Mouse (Mus musculus): Measurements from ENCODE around the gene Nrg3. TPM values are rescaled to one million over a fixed set of nuclear protein-coding genes. Genes with fewer than 3 reads are reported as not detected.
A peak's percentile ranks its signal among the peaks of the same experiment; 100 is the strongest.

The Nrg3 gene
- polyA plus RNA-seq, 1 experiment from 2014 or later: 17.0 TPM

DNA sequence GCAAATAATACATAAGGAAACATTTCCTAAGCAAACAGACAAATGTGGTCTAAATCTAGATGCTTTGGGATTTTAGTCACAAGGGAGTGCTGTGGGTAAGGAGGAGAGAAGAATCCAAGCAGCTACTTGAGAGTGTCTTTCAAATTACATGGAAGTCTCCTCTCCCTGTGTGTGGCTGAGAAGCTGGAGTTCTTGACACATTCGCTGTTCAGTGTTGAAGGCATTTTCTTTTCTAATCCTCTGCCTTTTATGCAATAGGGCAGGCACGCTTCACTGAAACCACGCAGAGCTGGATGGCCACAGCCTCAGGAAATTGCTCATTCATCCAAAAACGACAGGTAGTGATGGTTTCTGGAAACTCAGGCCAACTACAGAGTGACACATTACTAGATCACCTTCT lies 769.0 kb downstream of the Nrg3 start:
- H3K4me2 ChIP-seq: no peak overlapping the region
- H3K9ac ChIP-seq (replicated peaks): no peak overlapping the region
- no peak for ATAC-seq (ENCODE audit: low FRiP score)
- no peaks in the 10 kb centered on the region for H3K4me1 ChIP-seq
- no peaks in the 10 kb centered on the region for H3K9me3 ChIP-seq (replicated peaks)
- H3K4me3 ChIP-seq (replicated peaks): no peak overlapping the region
- no peaks in the 10 kb centered on the region for H3K27me3 ChIP-seq (replicated peaks)
- WGBS: 48% methylated on average over 4 of the region's 4 CpGs
- no peak overlapping the region for H3K27ac ChIP-seq (replicated peaks)
- H3K36me3 ChIP-seq: no peaks in the 10 kb centered on the region

DNA sequence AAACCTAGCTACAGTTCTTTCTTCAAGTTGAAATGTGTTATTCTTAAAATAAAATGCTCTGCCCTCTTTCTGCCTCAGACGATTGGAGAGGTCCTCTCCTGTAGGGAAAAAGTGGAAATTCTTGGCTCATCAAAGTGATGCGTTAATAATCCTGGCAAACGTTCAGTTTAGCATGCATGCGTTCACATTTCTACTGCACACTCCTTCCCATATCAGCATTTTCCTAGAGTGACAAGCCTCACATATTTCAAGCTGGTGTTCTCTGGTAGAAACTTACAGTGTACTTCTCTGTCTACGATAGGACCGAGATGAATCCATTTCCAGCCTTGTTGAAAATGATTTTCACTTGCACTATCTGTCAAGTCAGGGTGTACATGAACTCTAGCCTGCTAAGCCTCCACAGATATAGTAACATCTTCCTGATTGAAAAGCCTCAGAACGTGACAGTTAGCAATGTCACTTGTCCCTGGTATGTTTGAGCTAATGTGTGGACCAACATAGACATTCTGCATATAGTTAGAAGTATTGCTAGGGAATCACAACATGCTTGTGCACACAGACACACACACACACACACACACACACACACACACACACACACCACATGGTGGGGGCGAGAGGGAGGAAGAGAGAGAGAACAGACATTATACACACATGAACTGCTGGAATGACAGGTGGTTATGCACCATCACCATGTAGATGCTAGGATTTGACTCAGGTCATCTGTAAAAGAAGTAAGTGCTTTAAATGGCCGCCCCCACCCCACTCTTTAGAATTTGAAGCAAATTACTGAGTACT lies 770.1 kb downstream of the Nrg3 start:
- Histone ChIP-seq H3K4me3 (replicated peaks) (no peak overlapping the region), H3K9me3 (replicated peaks) (no peaks in the 10 kb centered on the region), H3K4me2 (no peak overlapping the region), H3K9ac (replicated peaks) (no peak overlapping the region), H3K27me3 (replicated peaks) (no peaks in the 10 kb centered on the region), H3K27ac (replicated peaks) (no peak overlapping the region), H3K4me1 (no peaks in the 10 kb centered on the region), H3K36me3 (no peaks in the 10 kb centered on the region)
- no peak for ATAC-seq (ENCODE audit: low FRiP score)
- WGBS: 78% methylated on average over 9 of the region's 9 CpGs

DNA sequence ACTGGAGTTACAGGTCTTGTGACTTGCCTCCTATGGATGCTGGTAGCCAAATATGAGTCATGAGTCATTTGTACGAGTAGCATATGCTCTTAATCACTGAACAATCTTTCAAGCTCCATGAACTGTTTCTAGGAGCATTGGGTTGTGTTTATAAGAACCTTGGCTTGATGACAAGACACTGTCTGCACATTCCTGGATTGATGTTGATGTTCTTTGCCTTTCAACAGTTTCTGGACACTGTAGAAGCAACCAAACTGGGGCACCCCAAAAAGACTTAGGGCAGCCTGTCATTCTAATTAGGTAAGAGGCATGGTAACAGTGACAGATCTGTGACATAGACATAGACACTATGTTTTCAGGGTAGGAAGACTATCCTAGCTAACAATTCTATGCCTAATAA lies 771.5 kb downstream of the Nrg3 start:
- WGBS: 72% methylated on average over 1 of the region's 1 CpGs
- Histone ChIP-seq H3K9me3 (replicated peaks) (no peaks in the 10 kb centered on the region), H3K36me3 (no peaks in the 10 kb centered on the region), H3K4me2 (no peak overlapping the region), H3K4me1 (no peaks in the 10 kb centered on the region), H3K9ac (replicated peaks) (no peak overlapping the region), H3K27me3 (replicated peaks) (no peaks in the 10 kb centered on the region), H3K4me3 (replicated peaks) (no peak overlapping the region), H3K27ac (replicated peaks) (no peak overlapping the region)
- ATAC-seq (ENCODE audit: low FRiP score): no peak

DNA sequence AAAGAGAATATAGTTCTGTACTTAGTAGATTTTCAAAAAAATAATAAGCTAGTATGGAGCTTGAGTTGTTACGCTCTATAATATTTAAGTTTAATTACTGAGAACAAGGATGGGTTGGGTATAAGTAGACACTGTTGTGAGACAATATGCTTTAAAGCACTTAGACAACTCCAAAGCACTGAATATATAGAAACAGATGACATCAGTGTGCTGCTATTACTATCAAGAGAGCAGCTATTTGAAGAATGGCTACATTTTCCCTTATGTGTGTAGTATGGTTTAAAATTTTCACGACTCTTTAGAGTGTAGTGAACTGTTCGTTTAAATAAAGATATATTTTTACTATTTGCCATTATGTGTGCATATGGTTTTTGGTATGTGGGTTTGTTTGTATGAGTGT lies 771.9 kb downstream of the Nrg3 start:
- no peaks in the 10 kb centered on the region for H3K9me3 ChIP-seq (replicated peaks)
- H3K4me3 ChIP-seq (replicated peaks): no peak overlapping the region
- H3K27me3 ChIP-seq (replicated peaks): no peaks in the 10 kb centered on the region
- H3K27ac ChIP-seq (replicated peaks): no peak overlapping the region
- H3K9ac ChIP-seq (replicated peaks): no peak overlapping the region
- no peaks in the 10 kb centered on the region for H3K4me1 ChIP-seq
- WGBS: 87% methylated on average over 3 of the region's 3 CpGs
- no peaks in the 10 kb centered on the region for H3K36me3 ChIP-seq
- no peak overlapping the region for H3K4me2 ChIP-seq
- ATAC-seq (ENCODE audit: low FRiP score): no peak

DNA sequence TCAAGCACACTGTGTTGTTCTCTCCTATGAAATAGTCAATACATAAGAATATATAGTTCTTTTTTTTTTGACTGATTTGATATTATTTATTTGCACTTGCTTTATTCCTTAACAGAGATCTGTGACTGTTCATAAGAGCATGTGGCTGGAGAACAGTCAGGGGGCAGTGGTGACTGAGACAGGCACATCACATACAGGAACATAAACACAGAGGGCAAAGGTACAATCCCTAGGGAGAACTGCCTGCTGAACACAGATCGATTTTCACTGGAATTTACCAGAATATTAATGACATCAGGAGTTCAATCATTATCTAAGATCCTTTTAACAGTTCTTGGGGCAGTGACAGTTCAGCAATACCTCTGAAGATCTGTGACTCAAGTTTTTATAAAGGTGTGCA lies 812.9 kb downstream of the Nrg3 start:
- no peak overlapping the region for H3K9ac ChIP-seq (replicated peaks)
- ATAC-seq (ENCODE audit: low FRiP score): no peak
- no peak overlapping the region for H3K27ac ChIP-seq (replicated peaks)
- no peak overlapping the region for H3K4me3 ChIP-seq (replicated peaks)
- 80% methylated on average over 1 of the region's 1 CpGs for WGBS
- no peaks in the 10 kb centered on the region for H3K36me3 ChIP-seq
- no peaks in the 10 kb centered on the region for H3K27me3 ChIP-seq (replicated peaks)
- H3K4me2 ChIP-seq: no peak overlapping the region
- H3K9me3 ChIP-seq (replicated peaks): no peaks in the 10 kb centered on the region
- H3K4me1 ChIP-seq: no peaks in the 10 kb centered on the region

DNA sequence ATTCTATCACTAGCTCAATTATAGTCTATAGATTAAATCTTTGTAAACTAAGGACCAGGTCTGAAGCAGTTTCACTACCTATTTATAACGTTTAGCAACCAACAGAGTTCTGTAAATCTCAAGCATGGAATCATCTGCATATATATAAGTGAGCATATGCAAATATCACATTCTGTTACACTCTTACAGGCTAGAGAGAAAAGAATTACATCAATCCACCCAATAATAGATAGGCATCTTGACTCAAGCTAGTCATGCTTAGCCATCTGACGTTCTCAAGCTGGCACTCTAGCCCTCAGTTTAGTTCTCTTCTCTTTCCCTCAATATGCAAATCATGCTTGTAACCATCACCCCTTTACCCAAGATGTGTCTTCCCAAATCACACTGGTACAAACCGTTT lies 835.8 kb downstream of the Nrg3 start:
- no peak overlapping the region for H3K27ac ChIP-seq (replicated peaks)
- H3K9ac ChIP-seq (replicated peaks): no peak overlapping the region
- no peaks in the 10 kb centered on the region for H3K4me1 ChIP-seq
- no peak overlapping the region for H3K4me3 ChIP-seq (replicated peaks)
- ATAC-seq (ENCODE audit: low FRiP score): no peak
- no peaks in the 10 kb centered on the region for H3K27me3 ChIP-seq (replicated peaks)
- H3K9me3 ChIP-seq (replicated peaks): no peaks in the 10 kb centered on the region
- no peaks in the 10 kb centered on the region for H3K36me3 ChIP-seq
- H3K4me2 ChIP-seq: no peak overlapping the region
- 85% methylated on average over 3 of the region's 3 CpGs for WGBS

DNA sequence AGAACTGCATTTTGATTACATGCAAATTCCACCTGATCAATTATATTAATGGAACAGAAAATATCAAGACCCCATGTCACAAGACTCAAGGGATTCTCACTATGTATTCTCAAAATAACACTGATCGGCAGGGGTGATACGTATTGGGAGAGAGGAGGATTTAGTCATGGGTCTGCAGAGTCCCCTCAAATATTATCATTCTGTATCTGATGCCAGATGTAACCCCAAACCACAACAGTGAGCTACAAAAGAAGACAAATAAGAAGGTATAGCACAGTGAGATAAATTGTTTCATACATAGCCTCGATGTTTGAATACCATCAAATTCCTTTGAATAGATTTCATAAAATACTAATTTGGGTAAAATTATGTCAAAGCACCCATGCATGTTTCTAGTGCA lies 842.8 kb downstream of the Nrg3 start:
- H3K27me3 ChIP-seq (replicated peaks): no peaks in the 10 kb centered on the region
- H3K9me3 ChIP-seq (replicated peaks): no peaks in the 10 kb centered on the region
- no peak overlapping the region for H3K4me2 ChIP-seq
- ATAC-seq (ENCODE audit: low FRiP score): no peak
- H3K36me3 ChIP-seq: no peaks in the 10 kb centered on the region
- H3K27ac ChIP-seq (replicated peaks): no peak overlapping the region
- H3K9ac ChIP-seq (replicated peaks): no peak overlapping the region
- no peak overlapping the region for H3K4me3 ChIP-seq (replicated peaks)
- H3K4me1 ChIP-seq: 0 out of 2 replicates have a peak, but pooled peaks cover 3% of the 10 kb centered on the region
- 79% methylated on average over 3 of the region's 3 CpGs for WGBS

DNA sequence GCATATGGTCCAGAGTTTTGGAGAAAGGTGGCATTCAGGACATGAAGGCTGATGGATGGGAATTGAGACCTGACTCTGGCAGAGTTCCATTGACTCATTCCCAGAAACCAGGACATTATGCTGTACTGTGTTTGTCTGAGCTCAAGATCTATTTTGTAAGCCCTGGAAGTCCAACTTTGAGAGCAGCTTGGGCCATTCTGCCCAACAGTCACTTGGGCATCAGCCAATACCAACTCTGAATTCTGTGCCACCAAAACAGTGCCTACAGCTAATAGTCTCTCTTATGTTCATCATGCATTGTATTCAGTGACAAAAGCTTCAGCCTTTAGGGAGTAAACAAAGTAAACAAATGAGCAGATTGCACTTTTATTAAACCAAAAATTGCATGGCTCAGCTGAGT lies 843.2 kb downstream of the Nrg3 start:
- Histone ChIP-seq H3K27me3 (replicated peaks) (no peaks in the 10 kb centered on the region), H3K9ac (replicated peaks) (no peak overlapping the region), H3K4me1 (0 out of 2 replicates have a peak, but pooled peaks cover 3% of the 10 kb centered on the region), H3K4me2 (no peak overlapping the region), H3K9me3 (replicated peaks) (no peaks in the 10 kb centered on the region), H3K4me3 (replicated peaks) (no peak overlapping the region), H3K27ac (replicated peaks) (no peak overlapping the region), H3K36me3 (no peaks in the 10 kb centered on the region)
- ATAC-seq (ENCODE audit: low FRiP score): peak; percentile 50; the same call in 1 of the 2 replicates

DNA sequence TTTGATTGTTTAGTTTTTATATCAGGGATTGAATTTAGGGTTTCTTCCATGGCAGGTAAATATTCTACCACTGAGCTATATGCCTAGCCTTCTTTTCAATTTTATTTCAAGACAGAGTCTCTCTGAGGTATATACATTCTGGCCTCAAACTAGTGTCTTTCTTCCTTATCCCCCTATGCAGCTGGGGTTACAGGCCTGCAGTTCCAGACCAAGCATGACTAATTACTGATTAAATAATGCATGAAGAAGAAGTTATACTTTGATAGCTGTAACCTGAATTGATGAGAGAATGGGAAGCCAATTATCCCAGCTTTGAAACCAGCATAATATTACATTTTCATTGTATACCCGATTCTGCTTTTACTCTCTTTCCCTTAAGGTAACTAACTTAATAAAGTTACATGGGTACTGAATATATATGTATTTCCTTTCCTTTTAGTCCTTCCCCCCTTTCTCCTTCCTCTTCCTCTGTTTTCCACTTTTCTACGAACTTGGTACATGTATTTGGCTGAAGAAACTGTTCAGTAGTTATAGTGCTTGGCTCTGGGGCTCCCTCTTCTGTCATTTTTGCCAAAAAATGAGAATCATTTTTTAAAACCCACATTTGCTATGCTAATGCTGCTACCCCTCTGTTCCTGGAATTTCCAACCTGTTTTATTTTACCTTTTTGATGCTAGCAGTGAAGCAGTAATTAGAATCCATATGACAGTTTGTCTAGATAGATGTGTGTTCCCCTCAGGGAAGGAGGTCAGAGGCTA lies 843.8 kb downstream of the Nrg3 start:
- no peak overlapping the region for H3K4me2 ChIP-seq
- H3K9ac ChIP-seq (replicated peaks): no peak overlapping the region
- ATAC-seq (ENCODE audit: low FRiP score): no peak; the same call in 1 of the 2 replicates
- no peaks in the 10 kb centered on the region for H3K27me3 ChIP-seq (replicated peaks)
- no peaks in the 10 kb centered on the region for H3K36me3 ChIP-seq
- H3K27ac ChIP-seq (replicated peaks): no peak overlapping the region
- no peak overlapping the region for H3K4me3 ChIP-seq (replicated peaks)
- 0 out of 2 replicates have a peak, but pooled peaks cover 3% of the 10 kb centered on the region for H3K4me1 ChIP-seq
- H3K9me3 ChIP-seq (replicated peaks): no peaks in the 10 kb centered on the region
- 69% methylated on average over 2 of the region's 2 CpGs for WGBS

DNA sequence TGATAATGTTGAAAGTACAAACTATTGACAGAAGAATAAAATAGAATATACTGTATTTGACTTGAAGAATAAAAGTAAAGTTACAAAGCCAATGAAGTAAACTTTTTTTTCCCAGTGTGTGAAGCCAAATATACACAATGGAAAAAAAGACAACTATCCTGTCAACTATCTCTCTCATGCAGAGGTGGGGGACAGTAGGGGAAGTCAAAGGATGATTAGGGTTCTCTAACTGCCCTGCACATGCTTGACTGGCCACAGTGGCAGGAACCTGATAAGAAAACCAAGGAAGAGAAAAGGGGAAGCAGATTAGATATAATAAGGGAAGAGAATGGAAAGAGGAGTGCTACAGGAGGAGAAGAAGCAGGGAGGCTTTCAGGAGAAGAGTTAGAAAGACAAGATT lies 855.9 kb downstream of the Nrg3 start:
- H3K4me3 ChIP-seq (replicated peaks): no peak overlapping the region
- H3K9ac ChIP-seq (replicated peaks): no peak overlapping the region
- no peaks in the 10 kb centered on the region for H3K27me3 ChIP-seq (replicated peaks)
- no peak for ATAC-seq (ENCODE audit: low FRiP score)
- no peaks in the 10 kb centered on the region for H3K36me3 ChIP-seq
- no peaks in the 10 kb centered on the region for H3K9me3 ChIP-seq (replicated peaks)
- no peak overlapping the region for H3K27ac ChIP-seq (replicated peaks)
- no peaks in the 10 kb centered on the region for H3K4me1 ChIP-seq
- H3K4me2 ChIP-seq: no peak overlapping the region

DNA sequence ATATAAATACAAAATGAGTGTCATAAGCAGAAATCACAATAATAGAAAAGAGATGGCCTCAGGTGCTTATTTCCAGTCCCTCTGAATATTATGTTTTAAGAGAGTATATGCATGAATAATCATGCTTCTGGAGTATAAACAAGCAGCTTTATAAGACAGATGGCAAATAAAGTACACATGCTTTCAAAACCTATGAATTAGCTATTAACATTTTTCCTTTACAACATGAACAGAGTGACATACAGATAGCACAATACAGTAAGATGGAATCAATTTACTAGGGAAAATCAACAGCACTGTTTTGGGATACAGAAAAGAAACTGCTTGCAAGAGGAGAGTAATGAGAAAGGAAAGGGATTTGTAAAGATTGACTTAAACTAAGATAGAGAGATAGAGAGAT lies 875.2 kb downstream of the Nrg3 start:
- no peak overlapping the region for H3K27ac ChIP-seq (replicated peaks)
- no peak overlapping the region for H3K9ac ChIP-seq (replicated peaks)
- no peaks in the 10 kb centered on the region for H3K4me1 ChIP-seq
- no peak for ATAC-seq (ENCODE audit: low FRiP score)
- no peaks in the 10 kb centered on the region for H3K36me3 ChIP-seq
- H3K9me3 ChIP-seq (replicated peaks): no peaks in the 10 kb centered on the region
- H3K4me3 ChIP-seq (replicated peaks): no peak overlapping the region
- no peaks in the 10 kb centered on the region for H3K27me3 ChIP-seq (replicated peaks)
- H3K4me2 ChIP-seq: no peak overlapping the region

DNA sequence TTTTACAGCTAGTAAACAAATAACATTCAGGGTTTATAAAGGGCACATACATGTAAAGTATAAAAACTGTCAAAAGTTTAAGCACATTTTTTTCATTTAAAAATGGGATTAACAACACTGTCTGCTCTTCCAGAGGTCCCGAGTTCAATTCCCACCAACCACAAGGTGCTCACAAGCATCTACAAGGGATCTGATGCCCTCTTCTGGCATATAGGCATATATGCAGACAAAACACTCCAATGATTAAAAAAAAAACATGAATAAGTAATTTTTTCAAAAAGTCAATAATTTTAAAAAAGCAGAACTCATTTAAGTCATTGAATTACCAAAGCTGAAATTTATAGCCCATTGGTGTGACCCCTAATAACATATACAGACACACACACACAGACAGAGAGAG lies 878.6 kb downstream of the Nrg3 start:
- H3K27me3 ChIP-seq (replicated peaks): no peaks in the 10 kb centered on the region
- H3K4me1 ChIP-seq: no peaks in the 10 kb centered on the region
- no peaks in the 10 kb centered on the region for H3K9me3 ChIP-seq (replicated peaks)
- H3K36me3 ChIP-seq: no peaks in the 10 kb centered on the region
- H3K4me2 ChIP-seq: no peak overlapping the region
- no peak for ATAC-seq (ENCODE audit: low FRiP score)
- 87% methylated on average over 1 of the region's 1 CpGs for WGBS
- H3K27ac ChIP-seq (replicated peaks): no peak overlapping the region
- no peak overlapping the region for H3K9ac ChIP-seq (replicated peaks)
- H3K4me3 ChIP-seq (replicated peaks): no peak overlapping the region

Measured in neural tube, embryonic 15.5 days (tissue).